Mouse (Mus musculus) cerebellum, adult 9-11 months (tissue): ENCODE data around the gene Gm20738.
"Not testable (repeated sequence)": the region's sequence is repeated elsewhere in the genome, so short reads cannot be mapped to it uniquely, and the experiment has no call there.

Experiments
- DNase-seq: peaks from one replicate; pipeline ENCODE4 v3.0.0; 2022

Gm20738 gene

GRCm38 (mm10) chrY:37957511-37957910 lies at the start of gene Gm20738:
TSS of gene Gm20738 (plus strand) at chrY:37957811.
- not testable (repeated sequence) for DNase-seq
